Mouse (Mus musculus) lung, postnatal 10 days (tissue): ENCODE measurements at regions not wholly inside any gene's neighbourhood (a gene's known extent, or its start where the extent isn't known, plus 50 kb on each side); places are given as distances from the start of the nearest gene placed in this dataset.

ENCODE experiments used
- DNase-seq: peaks from one replicate; pipeline ENCODE4 v3.0.0; 2021

DNA sequence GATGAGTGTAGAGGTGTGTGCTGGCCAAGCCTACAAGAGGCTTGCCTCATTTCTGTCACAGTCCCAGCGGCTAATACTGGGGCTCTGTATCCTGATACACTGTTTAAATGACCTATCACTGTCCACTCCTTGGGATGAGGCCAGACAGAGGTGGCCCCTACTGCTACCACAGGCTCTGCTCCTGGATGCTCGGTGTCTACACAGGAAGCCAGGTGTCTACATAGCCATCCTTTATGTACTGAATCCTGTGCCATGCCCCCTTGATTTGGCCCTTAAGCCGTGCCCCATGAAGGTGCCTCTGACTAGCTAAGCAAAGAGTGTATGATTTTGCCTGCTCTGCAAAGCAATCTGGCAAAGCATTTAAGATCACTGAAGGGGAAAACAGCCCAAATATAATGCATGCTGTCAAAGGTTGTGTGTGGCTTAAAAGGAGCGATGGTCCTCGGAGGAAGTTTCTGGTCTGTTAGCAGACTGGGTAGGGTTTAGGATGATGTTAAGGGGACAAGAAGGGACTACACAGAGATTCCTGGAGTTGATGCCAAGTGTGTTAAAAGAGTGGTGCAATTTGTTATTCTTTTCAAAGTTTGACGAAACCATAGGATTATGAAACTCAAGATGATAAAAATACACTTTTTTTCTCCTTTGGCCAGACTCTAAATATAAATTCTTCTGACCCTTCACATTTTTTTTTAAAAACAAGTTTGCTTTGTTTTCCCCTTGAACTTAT, 104.2 kb downstream of the E030025P04Rik start:
- peak; percentile 25 for DNase-seq

DNA sequence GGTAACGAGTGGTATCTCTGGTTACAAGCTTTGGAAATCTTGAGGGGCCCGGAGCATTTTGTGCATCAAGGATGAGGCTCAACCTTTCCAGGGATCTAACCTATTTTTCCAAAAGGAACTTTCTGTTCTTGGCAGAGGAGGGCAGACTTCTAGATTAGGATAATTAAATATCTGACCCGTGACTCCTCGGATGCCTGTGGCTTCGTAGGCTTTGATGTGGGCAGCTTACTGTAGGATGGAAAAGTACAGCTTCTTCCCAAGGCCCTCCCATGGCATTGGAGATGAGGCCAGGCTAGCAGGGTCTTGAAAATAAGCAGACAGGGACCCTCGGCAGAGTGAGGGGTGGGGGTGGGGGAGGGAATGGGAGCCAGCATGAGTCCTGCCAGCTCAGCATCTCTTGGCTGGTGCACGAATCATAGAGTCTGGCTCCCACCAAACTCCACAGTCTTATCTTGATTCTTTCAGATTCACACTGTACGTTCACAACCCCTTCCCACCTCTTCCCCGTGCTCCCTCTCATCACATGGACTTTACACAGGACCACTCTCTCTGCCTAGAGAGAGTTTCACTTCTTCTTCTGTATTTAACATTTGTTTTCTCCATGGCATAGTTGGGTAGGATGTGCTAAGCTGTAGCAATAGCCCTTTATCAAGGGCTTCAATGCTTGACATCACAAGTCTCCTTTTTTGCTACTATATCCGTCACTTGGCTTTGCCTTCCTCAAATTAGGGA, 104.9 kb downstream of the E030025P04Rik start:
- peak; percentile 30 for DNase-seq

DNA sequence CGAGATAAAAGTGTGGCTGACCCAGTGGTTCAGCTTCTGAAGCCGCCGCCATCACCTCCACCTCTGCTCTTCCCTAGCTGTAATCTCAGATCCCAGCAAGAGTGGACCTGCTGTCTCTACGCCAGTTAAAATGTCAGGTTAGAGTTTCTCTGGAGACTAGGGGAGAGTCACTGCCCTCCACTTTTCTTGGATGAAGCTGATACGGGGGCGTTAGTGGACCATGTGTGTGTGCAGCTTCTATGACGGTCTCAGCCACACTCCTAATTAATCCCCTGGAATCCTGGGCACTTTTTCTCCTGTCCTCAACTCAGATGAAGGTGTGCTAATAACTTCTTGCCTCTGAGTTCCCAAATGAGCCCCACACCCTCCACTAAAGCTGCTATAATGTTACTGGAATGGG, 106.0 kb downstream of the E030025P04Rik start:
- no peak for DNase-seq

DNA sequence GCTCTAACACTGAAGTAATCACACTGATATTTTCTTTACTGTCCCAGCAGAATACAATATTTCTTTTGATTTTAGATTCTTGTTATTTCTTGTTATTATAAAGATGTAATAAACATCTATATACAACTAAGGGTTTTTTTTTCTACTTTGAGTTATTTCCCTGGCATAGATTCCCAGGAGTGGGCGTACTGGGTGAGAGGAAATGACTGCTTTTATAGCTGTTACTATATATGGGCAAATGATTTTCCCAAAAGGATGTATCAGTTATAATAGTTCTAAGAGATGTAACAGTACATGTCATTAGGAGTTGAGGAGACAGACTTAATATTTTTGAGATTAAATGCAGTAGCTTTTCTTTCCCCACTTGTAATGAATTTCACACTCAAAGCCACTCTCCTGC, 109.6 kb downstream of the E030025P04Rik start:
- DNase-seq, result no peak

DNA sequence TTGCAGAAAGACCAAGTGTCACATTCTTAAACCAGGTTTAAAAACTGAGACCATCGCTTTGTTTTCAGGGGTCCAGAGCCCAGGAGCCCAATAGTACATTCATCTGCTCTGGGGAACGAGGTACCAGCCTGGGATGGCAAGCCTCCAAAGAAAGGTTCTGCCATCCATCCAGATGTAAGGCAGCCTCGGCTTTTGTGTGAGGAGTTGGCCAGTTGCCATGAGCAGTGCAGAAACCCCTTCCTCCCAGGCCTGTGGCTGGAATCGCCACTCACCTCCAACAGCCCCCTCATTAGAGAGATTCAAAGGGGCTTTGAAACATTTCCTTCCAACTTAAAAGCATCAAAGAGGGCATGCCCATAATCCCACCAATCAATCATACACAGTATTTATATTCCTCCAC, 110.1 kb downstream of the E030025P04Rik start:
- DNase-seq, result no peak

DNA sequence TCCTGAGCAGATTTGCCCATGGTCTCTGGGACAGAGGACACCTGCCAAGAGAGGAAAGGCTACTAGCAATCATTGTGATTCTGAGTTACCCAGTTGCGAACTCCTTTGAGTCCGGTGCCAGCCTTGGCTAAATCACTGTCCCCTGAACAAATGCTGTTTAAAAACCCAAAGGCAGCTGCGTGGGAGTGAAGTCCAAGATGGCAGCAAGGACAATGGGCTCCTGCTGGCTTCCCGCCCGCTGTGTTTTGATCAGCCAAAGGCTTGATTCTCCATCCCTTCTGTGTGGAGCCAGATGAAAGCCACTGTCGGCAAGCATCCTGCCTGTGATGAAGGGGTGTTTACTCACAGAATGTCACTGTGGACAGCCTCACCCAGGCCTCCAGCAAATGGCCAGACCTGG, 111.4 kb downstream of the E030025P04Rik start:
- DNase-seq, result peak; percentile 85

DNA sequence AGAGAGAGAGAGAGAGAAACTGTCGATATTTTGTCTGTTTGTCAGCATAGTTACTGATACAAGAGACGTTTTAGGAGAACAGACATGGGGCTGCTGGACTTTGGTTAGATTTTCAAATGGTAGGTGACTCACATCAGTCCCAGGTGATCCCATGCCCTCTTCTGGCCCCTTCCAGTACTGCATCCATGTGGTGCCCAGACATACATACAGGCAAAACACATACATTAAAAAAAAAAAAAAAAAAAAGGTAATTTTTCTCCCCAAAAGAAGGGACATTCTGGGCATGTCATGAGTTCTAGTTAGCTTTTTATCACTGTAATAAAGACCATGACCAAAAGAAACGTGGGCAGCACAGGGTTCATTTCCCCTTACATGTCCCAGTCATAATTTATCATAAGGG, 110.3 kb downstream of the Axin2 start:
- peak; percentile 64 for DNase-seq

DNA sequence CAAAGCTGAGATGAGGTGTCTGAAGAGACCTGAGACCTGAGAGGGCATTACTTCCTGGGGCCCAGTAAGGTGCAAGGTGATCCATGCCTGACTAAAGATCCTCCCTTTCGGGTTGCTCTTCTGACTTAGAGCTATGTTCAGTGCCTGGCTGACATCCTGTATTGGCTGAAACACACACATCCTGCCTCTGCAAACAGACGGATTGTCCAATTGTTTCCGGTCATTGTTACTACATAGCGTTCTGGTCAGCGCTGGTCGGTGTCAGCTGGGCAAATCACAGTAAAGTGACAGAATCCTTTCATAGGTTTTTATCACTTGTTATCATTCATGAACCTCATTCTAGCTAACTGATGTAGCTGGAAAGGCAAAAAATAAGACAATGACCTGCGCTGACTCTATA, 109.7 kb downstream of the Axin2 start:
- peak; percentile 65 for DNase-seq

DNA sequence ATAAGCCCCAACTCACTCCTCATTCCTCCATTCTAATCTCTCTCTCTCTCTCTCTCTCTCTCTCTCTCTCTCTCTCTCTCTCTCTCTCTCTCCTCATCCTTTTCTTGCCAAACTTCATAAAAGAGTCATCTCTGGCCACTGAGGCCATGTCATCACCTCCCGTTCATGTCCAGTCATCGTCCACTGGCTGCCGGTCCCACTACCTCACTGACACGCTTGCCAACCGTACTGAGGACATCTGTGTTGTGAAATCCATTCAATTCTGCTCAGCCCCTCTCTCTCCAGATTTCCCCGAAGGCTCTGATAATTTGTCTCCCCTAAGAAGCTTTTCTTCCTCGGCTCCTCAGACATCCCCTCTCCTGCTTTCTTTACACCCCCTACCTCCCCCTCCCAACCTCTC, 94.7 kb downstream of the Axin2 start:
- peak; percentile 51 for DNase-seq

DNA sequence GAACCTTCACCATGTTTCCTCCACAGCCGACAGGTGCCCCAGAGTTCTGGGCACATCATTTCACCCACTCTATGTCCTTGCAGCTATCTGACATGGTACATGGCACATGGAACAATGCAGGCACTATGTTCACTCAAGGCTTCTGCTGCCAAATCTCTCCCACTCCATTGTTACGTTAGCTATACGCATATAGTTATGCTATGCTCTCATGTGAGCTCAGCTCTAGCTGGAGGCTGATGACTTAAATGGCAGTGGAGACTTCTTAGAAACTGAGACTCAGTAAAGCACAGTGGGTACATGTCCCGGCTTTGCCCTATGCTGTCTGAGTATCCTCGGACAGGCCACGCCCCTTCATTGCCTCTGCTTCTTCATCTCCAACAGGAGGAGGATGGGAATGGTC, 91.0 kb downstream of the Axin2 start:
- DNase-seq, result no peak

DNA sequence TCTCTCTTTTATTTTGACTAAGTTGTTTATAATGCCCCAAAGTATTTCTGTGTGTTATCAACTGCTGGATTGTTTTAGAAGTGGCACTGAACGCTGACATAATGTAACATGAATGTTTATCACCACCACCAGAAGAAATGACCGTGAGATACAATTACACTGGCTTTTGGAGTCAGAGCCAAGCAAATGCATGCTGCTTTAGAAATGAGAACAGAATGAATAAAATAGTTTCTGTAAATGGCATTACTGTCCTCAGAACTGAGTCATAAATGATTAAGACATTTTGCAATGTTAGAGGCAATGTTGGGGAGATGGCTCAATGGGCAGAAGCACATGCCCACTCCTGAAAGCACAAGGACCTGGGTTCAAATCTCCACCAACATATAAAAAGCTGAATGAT, 88.7 kb downstream of the Axin2 start:
- no peak for DNase-seq

DNA sequence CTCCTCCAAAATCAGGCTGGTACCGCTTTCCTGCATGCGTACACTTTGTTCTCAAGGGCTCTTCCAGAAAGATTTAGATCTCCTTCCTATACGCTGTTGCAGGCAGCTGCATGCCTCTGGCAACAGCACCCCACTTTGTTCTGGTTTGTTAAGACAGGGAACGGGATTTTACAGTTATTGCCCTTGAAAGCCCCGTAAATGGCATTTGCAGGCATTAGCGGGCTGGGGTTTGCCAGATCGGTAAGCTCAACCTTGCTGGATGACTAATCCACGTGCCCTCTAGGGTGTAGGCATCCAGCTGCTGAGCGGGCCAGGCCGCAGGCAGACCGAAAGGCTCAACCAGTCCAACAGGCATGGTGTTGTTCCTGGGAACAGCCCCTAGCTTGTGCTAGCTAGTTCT, 85.5 kb downstream of the Axin2 start:
- no peak for DNase-seq
